Mouse (Mus musculus): ENCODE measurements around the gene Ube2z. TPM values are rescaled to one million over a fixed set of nuclear protein-coding genes. Genes with fewer than 3 reads are reported as not detected.
A peak's percentile ranks its signal among the peaks of the same experiment; 100 is the strongest.

The Ube2z gene
- total and polyA plus RNA-seq, 2 experiments from 2014 or later, result 19.3 to 44.4 TPM

DNA sequence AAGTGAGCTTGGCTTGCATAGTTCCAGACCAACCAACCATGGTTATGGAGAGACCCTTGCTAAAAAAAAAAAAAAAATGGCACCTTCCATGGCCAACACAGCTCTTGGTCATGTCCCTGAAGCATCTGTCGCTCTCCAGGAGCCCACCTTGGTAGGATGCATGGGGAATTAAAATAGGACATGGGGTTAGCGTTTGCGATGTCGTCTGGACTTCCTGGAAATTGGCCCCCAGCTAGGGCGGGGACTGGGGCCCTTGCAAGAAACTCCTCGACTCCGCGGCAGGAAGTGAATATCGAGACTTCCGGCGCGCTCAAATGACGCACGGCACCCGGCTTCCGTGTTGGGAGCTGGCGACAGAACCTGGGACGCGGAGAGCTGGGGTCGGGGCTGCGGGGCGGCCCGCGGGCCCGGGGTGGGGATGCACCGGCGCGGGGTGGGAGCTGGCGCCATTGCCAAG, 30.6 kb downstream of the Ube2z start, which contains the start of gene Snf8:
Gene Snf8, plus strand, starts transcription at position 290 of the 457 bp plus-strand sequence.
- no peak for TF ChIP-seq CTCF (IDR thresholded peaks at IDR 0.05; ENCODE audit: low read depth)
- peak; percentile 72; the same call in 1 of the 2 replicates for TF ChIP-seq EP300 (IDR thresholded peaks at IDR 0.05; ENCODE audit: low read depth)
- H3K9me3 ChIP-seq (replicated peaks; ENCODE audit: control insufficient read depth, low read length), result no peaks in the 10 kb centered on the region
- H3K27me3 ChIP-seq (ENCODE audit: control insufficient read depth, insufficient read depth, low read length), result no peaks in the 10 kb centered on the region; the same call in 1 of the 2 replicates
- H3K4me2 ChIP-seq (ENCODE audit: low read depth, low read length), result peak within 1 kb of the TSS; percentile 94
- peak within 1 kb of the TSS; percentile 67 for H3K27ac ChIP-seq (ENCODE audit: low read depth)
- DNase-seq (ENCODE audit: low spot score) (peak; percentile 88), ATAC-seq (ENCODE audit: insufficient read depth, low read depth) (peak; percentile 89)
- peaks cover 10% of the 10 kb centered on the region for H3K4me1 ChIP-seq (ENCODE audit: control insufficient read depth, insufficient read depth)
- peaks cover 3% of the 10 kb centered on the region; the same call in 1 of the 2 replicates for H3K36me3 ChIP-seq (replicated peaks; ENCODE audit: control insufficient read depth, insufficient read depth, low read length)
- WGBS, result under 1% methylated on average over 29 of the region's 29 CpGs
- H3K4me3 ChIP-seq (ENCODE audit: low read depth, low read length), result peak within 1 kb of the TSS; percentile 89
- H3K9ac ChIP-seq (replicated peaks; ENCODE audit: low read depth, low read length), result peak within 1 kb of the TSS; percentile 77

DNA sequence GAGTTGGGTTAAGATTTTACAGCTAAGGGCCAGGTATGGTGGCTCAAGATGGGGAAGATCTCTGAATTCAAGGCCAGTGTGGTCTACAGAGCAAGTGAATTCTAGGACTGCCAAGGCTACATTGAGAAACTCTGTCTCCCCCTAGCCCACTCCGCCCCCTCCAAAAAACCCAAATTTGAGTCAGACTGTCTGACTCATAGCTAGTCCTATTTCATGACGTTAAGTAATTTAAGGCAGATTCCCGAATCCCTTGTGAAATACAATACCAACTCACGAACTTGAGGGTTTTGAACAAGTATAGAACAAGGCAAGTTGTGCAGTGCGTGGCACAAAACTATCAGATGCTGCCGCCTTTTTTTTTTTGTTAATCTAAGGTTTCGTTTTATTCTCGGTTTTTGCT, 31.1 kb downstream of the Ube2z start:
- TF ChIP-seq CTCF (IDR thresholded peaks at IDR 0.05; ENCODE audit: low read depth) (no peak), EP300 (IDR thresholded peaks at IDR 0.05; ENCODE audit: low read depth) (no peak)
- 46% methylated on average over 8 of the region's 8 CpGs for WGBS

GRCm38 (mm10) chr11:96033264-96033663, 31.9 kb downstream of the Ube2z start:
- no peak overlapping the region for H3K27ac ChIP-seq (ENCODE audit: low read depth)
- WGBS, result 96% methylated on average over 2 of the region's 3 CpGs
- H3K4me2 ChIP-seq (ENCODE audit: low read depth, low read length), result no peak overlapping the region
- no peak for DNase-seq (ENCODE audit: low spot score)
- no peaks in the 10 kb centered on the region; the same call in 1 of the 2 replicates for H3K27me3 ChIP-seq (ENCODE audit: control insufficient read depth, insufficient read depth, low read length)
- no peak overlapping the region for H3K9ac ChIP-seq (replicated peaks; ENCODE audit: low read depth, low read length)
- ATAC-seq (ENCODE audit: insufficient read depth, low read depth), result no peak
- no peak overlapping the region for H3K4me3 ChIP-seq (ENCODE audit: low read depth, low read length)
- H3K36me3 ChIP-seq (replicated peaks; ENCODE audit: control insufficient read depth, insufficient read depth, low read length), result peaks cover 3% of the 10 kb centered on the region; the same call in 1 of the 2 replicates
- TF ChIP-seq CTCF (IDR thresholded peaks at IDR 0.05; ENCODE audit: low read depth) (peak; percentile 26; the same call in 1 of the 2 replicates), EP300 (IDR thresholded peaks at IDR 0.05; ENCODE audit: low read depth) (no peak)
- H3K4me1 ChIP-seq (ENCODE audit: control insufficient read depth, insufficient read depth), result peaks cover 10% of the 10 kb centered on the region
- H3K9me3 ChIP-seq (replicated peaks; ENCODE audit: control insufficient read depth, low read length), result no peaks in the 10 kb centered on the region

More for the DNA sequence above, 31.1 kb downstream of the Ube2z start:
- ATAC-seq (ENCODE audit: insufficient read depth, low read depth), result no peak
- Histone ChIP-seq H3K9me3 (replicated peaks; ENCODE audit: control insufficient read depth, low read length) (no peaks in the 10 kb centered on the region), H3K4me3 (ENCODE audit: low read depth, low read length) (peak overlapping the region; percentile 89), H3K36me3 (replicated peaks; ENCODE audit: control insufficient read depth, insufficient read depth, low read length) (peaks cover 3% of the 10 kb centered on the region; the same call in 1 of the 2 replicates), H3K27me3 (ENCODE audit: control insufficient read depth, insufficient read depth, low read length) (no peaks in the 10 kb centered on the region; the same call in 1 of the 2 replicates), H3K27ac (ENCODE audit: low read depth) (peak overlapping the region; percentile 67; the same call in 1 of the 2 replicates), H3K4me2 (ENCODE audit: low read depth, low read length) (peak overlapping the region; percentile 94), H3K9ac (replicated peaks; ENCODE audit: low read depth, low read length) (no peak overlapping the region), H3K4me1 (ENCODE audit: control insufficient read depth, insufficient read depth) (peaks cover 10% of the 10 kb centered on the region)
- DNase-seq (ENCODE audit: low spot score), result no peak

GRCm38 (mm10) chr11:96031701-96032100, 33.5 kb downstream of the Ube2z start:
- Histone ChIP-seq H3K9me3 (replicated peaks; ENCODE audit: control insufficient read depth, low read length) (no peaks in the 10 kb centered on the region), H3K36me3 (replicated peaks; ENCODE audit: control insufficient read depth, insufficient read depth, low read length) (no peaks in the 10 kb centered on the region), H3K4me1 (ENCODE audit: control insufficient read depth, insufficient read depth) (peaks cover 10% of the 10 kb centered on the region), H3K9ac (replicated peaks; ENCODE audit: low read depth, low read length) (no peak overlapping the region), H3K27ac (ENCODE audit: low read depth) (no peak overlapping the region), H3K4me2 (ENCODE audit: low read depth, low read length) (no peak overlapping the region), H3K4me3 (ENCODE audit: low read depth, low read length) (no peak overlapping the region), H3K27me3 (ENCODE audit: control insufficient read depth, insufficient read depth, low read length) (no peaks in the 10 kb centered on the region; the same call in 1 of the 2 replicates)
- DNase-seq (ENCODE audit: low spot score) (no peak), ATAC-seq (ENCODE audit: insufficient read depth, low read depth) (no peak)
- 79% methylated on average over 2 of the region's 2 CpGs for WGBS
- TF ChIP-seq EP300 (IDR thresholded peaks at IDR 0.05; ENCODE audit: low read depth) (no peak), CTCF (IDR thresholded peaks at IDR 0.05; ENCODE audit: low read depth) (peak; percentile 32; the same call in 1 of the 2 replicates)

DNA sequence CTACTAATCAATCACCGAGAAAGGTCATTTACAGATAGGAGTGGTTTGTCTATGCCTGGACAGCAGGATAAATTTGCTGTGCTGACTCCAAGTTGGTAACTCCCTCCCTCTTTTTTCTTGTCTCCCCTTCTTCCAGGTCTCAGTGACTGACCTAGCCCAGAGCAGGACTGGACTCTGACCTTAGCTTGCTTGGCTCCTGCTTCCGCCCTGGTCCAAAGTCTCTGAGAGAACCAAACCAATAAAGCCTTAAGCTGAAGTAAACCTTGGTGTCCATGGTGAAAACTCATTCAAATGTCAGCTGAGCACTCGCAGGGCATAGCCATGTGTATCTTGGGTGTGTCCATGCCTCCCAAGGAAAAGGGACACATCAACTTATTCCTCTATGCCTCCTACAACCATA, 34.6 kb downstream of the Ube2z start:
- ATAC-seq (ENCODE audit: insufficient read depth, low read depth) (no peak), DNase-seq (ENCODE audit: low spot score) (no peak)
- H3K4me2 ChIP-seq (ENCODE audit: low read depth, low read length), result no peak overlapping the region
- no peak for TF ChIP-seq CTCF (IDR thresholded peaks at IDR 0.05; ENCODE audit: low read depth)
- TF ChIP-seq EP300 (IDR thresholded peaks at IDR 0.05; ENCODE audit: low read depth), result no peak
- no peak overlapping the region for H3K9ac ChIP-seq (replicated peaks; ENCODE audit: low read depth, low read length)
- no peaks in the 10 kb centered on the region for H3K9me3 ChIP-seq (replicated peaks; ENCODE audit: control insufficient read depth, low read length)
- H3K4me1 ChIP-seq (ENCODE audit: control insufficient read depth, insufficient read depth), result peaks cover 8% of the 10 kb centered on the region
- no peaks in the 10 kb centered on the region; the same call in 1 of the 2 replicates for H3K27me3 ChIP-seq (ENCODE audit: control insufficient read depth, insufficient read depth, low read length)
- H3K27ac ChIP-seq (ENCODE audit: low read depth), result no peak overlapping the region
- H3K4me3 ChIP-seq (ENCODE audit: low read depth, low read length), result no peak overlapping the region
- 74% methylated on average over 3 of the region's 3 CpGs for WGBS
- no peaks in the 10 kb centered on the region for H3K36me3 ChIP-seq (replicated peaks; ENCODE audit: control insufficient read depth, insufficient read depth, low read length)
